Mouse (Mus musculus) cerebellum, adult 2 months (tissue): ENCODE data around the gene Psd.
A peak's percentile ranks its signal among the peaks of the same experiment; 100 is the strongest.

ENCODE experiments used
- CTCF ChIP-seq: fragments of 200-500 bp; IDR thresholded peaks from 2 replicates; pipeline ENCODE4 v1.5.1; 2011; ENCODE audit warnings: low read depth, mild to moderate bottlenecking, control low read depth, low read length, moderate library complexity, borderline replicate concordance; ENCODE audit not compliant: insufficient read depth
- POLR2A ChIP-seq: fragments of 200-500 bp; IDR thresholded peaks from 2 replicates; pipeline ENCODE4 v1.6.1; 2011; ENCODE audit warnings: low read length, control low read depth, borderline replicate concordance; ENCODE audit not compliant: insufficient read depth

GRCm38 (mm10) chr19:46326756-46327305 lies at the start of gene Psd:
- TF ChIP-seq CTCF = no peak
- peak; percentile 80 for TF ChIP-seq POLR2A
